Mouse (Mus musculus) heart, embryonic 11.5 days (tissue): ENCODE results near the gene Ecd. TPM values are rescaled to one million over a fixed set of nuclear protein-coding genes. Genes with fewer than 3 reads are reported as not detected.
A peak's percentile ranks its signal among the peaks of the same experiment; 100 is the strongest.
"Not testable (repeated sequence)": the region's sequence is repeated elsewhere in the genome, so short reads cannot be mapped to it uniquely, and the experiment has no call there.

Experiments used
- ATAC-seq: fragments of 200-750 bp; cut with Nextera tagmentation; replicated peaks from 2 replicates; pipeline ENCODE4 v1.8.0; 2017; ENCODE audit warnings: moderate library complexity; ENCODE audit not compliant: insufficient number of reproducible peaks, low FRiP score, low TSS enrichment
- H3K27ac ChIP-seq: fragments of 300-500 bp; sonication (generic); 2 replicates; pipeline ENCODE4 v1.5.1; 2014; ENCODE audit warnings: mild to moderate bottlenecking, low read depth, low read length
- H3K27me3 ChIP-seq: fragments of 300-500 bp; sonication (generic); 2 replicates; pipeline ENCODE4 v1.6.1; 2014; ENCODE audit warnings: mild to moderate bottlenecking, low read length, mixed read lengths; ENCODE audit not compliant: control insufficient read depth, insufficient read depth
- H3K36me3 ChIP-seq: fragments of 300-500 bp; sonication (generic); 2 replicates; pipeline ENCODE4 v1.6.1; 2014; ENCODE audit warnings: mild to moderate bottlenecking, low read length, moderate library complexity, mixed read lengths; ENCODE audit not compliant: control insufficient read depth, insufficient read depth
- H3K4me1 ChIP-seq: fragments of 300-500 bp; sonication (generic); 2 replicates; pipeline ENCODE4 v1.6.1; 2014; ENCODE audit warnings: low read length; ENCODE audit not compliant: control insufficient read depth, insufficient read depth
- H3K4me2 ChIP-seq: fragments of 300-500 bp; sonication (generic); 2 replicates; pipeline ENCODE4 v1.6.1; 2014; ENCODE audit warnings: mild to moderate bottlenecking, moderate library complexity
- H3K4me3 ChIP-seq: fragments of 300-500 bp; sonication (generic); 2 replicates; pipeline ENCODE4 v1.5.1; 2014; ENCODE audit warnings: low read depth, low read length
- H3K9ac ChIP-seq: fragments of 300-500 bp; sonication (generic); 2 replicates; pipeline ENCODE4 v1.6.1; 2014; ENCODE audit warnings: mild to moderate bottlenecking, low read depth, low read length, moderate library complexity
- H3K9me3 ChIP-seq: fragments of 300-500 bp; sonication (generic); replicated peaks from 2 replicates; pipeline ENCODE4 v1.6.1; 2016; ENCODE audit warnings: low read length; ENCODE audit not compliant: control insufficient read depth
- WGBS: fragments of 180-500 bp; shearing (Covaris S2); extraction: QIAGEN DNeasy Blood & Tissue Kit; methylation state at CpG from one replicate; pipeline ENCODE4 v1.1.7; 2014; ENCODE audit not compliant: insufficient replicate concordance; 5-methylcytosine and 5-hydroxymethylcytosine counted together
- polyA plus RNA-seq: library from polyadenylated mRNA; unstranded; fragments of >200 nt; fragmentation: Nextera tagmentation; extraction: Ambion mirVana; gene quantifications from 2 replicates; pipeline ENCODE4 v1.2.1, GENCODE M21; 2014

Gene Ecd
- polyA plus RNA-seq, 1 experiment from 2014 or later, result 43.7 TPM

GRCm38 (mm10) chr14:20305085-20305484 is 42.8 kb downstream of the Ecd start:
- not testable (repeated sequence) for H3K4me2 ChIP-seq, H3K9ac ChIP-seq, H3K4me1 ChIP-seq, ATAC-seq, H3K27me3 ChIP-seq, H3K36me3 ChIP-seq, H3K4me3 ChIP-seq, H3K9me3 ChIP-seq, H3K27ac ChIP-seq
- WGBS, result 73% methylated on average over 2 of the region's 2 CpGs

- WGBS, result 81% methylated on average over 3 of the region's 3 CpGs
- 0 out of 2 replicates have a peak, but pooled peaks cover 2% of the 10 kb centered on the region for H3K4me1 ChIP-seq
- ATAC-seq, result no peak
- H3K4me3 ChIP-seq, result no peak overlapping the region
- H3K4me2 ChIP-seq, result no peak overlapping the region
- no peak overlapping the region for H3K27ac ChIP-seq
- no peaks in the 10 kb centered on the region for H3K36me3 ChIP-seq
- no peak overlapping the region for H3K9ac ChIP-seq
- no peaks in the 10 kb centered on the region for H3K27me3 ChIP-seq
- H3K9me3 ChIP-seq, result no peaks in the 10 kb centered on the region
Observed at GRCm38 (mm10) chr14:20298131-20298530, 49.8 kb downstream of the Ecd start.

GRCm38 (mm10) chr14:20297616-20298015 is 50.3 kb downstream of the Ecd start:
- no peak for ATAC-seq
- Histone ChIP-seq H3K9ac (no peak overlapping the region), H3K9me3 (no peaks in the 10 kb centered on the region), H3K36me3 (no peaks in the 10 kb centered on the region), H3K4me2 (no peak overlapping the region), H3K4me1 (0 out of 2 replicates have a peak, but pooled peaks cover 2% of the 10 kb centered on the region), H3K4me3 (no peak overlapping the region), H3K27ac (no peak overlapping the region), H3K27me3 (no peaks in the 10 kb centered on the region)
- WGBS, result 84% methylated on average over 3 of the region's 3 CpGs

- Histone ChIP-seq H3K36me3 (no peaks in the 10 kb centered on the region), H3K27ac (no peak overlapping the region), H3K9me3 (no peaks in the 10 kb centered on the region), H3K4me1 (0 out of 2 replicates have a peak, but pooled peaks cover 2% of the 10 kb centered on the region), H3K4me3 (peak overlapping the region; percentile 65), H3K4me2 (peak overlapping the region; percentile 72), H3K9ac (peak overlapping the region; percentile 75), H3K27me3 (no peaks in the 10 kb centered on the region)
- WGBS, result 49% methylated on average over 8 of the region's 8 CpGs
- ATAC-seq, result no peak
Observed at GRCm38 (mm10) chr14:20294947-20295346, 53.0 kb downstream of the Ecd start.

- Histone ChIP-seq H3K36me3 (no peaks in the 10 kb centered on the region), H3K9me3 (no peaks in the 10 kb centered on the region), H3K27me3 (no peaks in the 10 kb centered on the region), H3K9ac (peak within 1 kb of the TSS; percentile 75), H3K4me2 (peak within 1 kb of the TSS; percentile 72), H3K27ac (no peak within 1 kb of the TSS), H3K4me1 (0 out of 2 replicates have a peak, but pooled peaks cover 2% of the 10 kb centered on the region), H3K4me3 (peak within 1 kb of the TSS; percentile 65)
- WGBS, result 22% methylated on average over 14 of the region's 14 CpGs
- ATAC-seq, result peak; percentile 90
Observed at GRCm38 (mm10) chr14:20294117-20294892, 53.6 kb downstream of the Ecd start, which contains the start of gene Nudt13. Gene Nudt13, plus strand, starts transcription at chr14:20294697.

- Histone ChIP-seq H3K27me3 (no peaks in the 10 kb centered on the region), H3K27ac (no peak overlapping the region), H3K4me2 (no peak overlapping the region), H3K9ac (no peak overlapping the region), H3K4me1 (0 out of 2 replicates have a peak, but pooled peaks cover 2% of the 10 kb centered on the region), H3K9me3 (no peaks in the 10 kb centered on the region), H3K4me3 (no peak overlapping the region), H3K36me3 (no peaks in the 10 kb centered on the region)
- no peak for ATAC-seq
- 50% methylated on average over 4 of the region's 4 CpGs for WGBS
Observed at GRCm38 (mm10) chr14:20291391-20291790, 56.5 kb downstream of the Ecd start.

Other genes starting within 250 kb of the Ecd start
- gene Saysd1, start 209.6 kb downstream of the Ecd start, polyA plus RNA-seq, result 8.4 and 8.6 TPM in 2 replicates
- 2.2 and 2.9 TPM in 2 replicates for gene Kcnk5, start 166.3 kb downstream of the Ecd start, polyA plus RNA-seq
- not detected in 2 replicates for gene Kcnk16, start 78.9 kb downstream of the Ecd start, polyA plus RNA-seq
- 9.0 and 9.8 TPM in 2 replicates for gene Nudt13, start 53.4 kb downstream of the Ecd start, polyA plus RNA-seq
- 27.5 and 33.2 TPM in 2 replicates for gene Fam149b, start within 50 bp of the Ecd start, polyA plus RNA-seq
- 76.4 and 104 TPM in 2 replicates for gene Dnajc9, start 40.8 kb upstream of the Ecd start, polyA plus RNA-seq
- gene Mrps16, start 45.5 kb upstream of the Ecd start, polyA plus RNA-seq, result 93.3 and 97.9 TPM in 2 replicates
- 0.21 TPM in 1 of 2 replicates, not detected in the other for gene Cfap70, start 104.1 kb upstream of the Ecd start, polyA plus RNA-seq
- gene Anxa7, start 132.0 kb upstream of the Ecd start, polyA plus RNA-seq, result 38.1 and 42.5 TPM in 2 replicates
- 0.62 and 1.1 TPM in 2 replicates for gene Mss51, start 148.8 kb upstream of the Ecd start, polyA plus RNA-seq
- 43.1 and 46.8 TPM in 2 replicates for gene Ppp3cb, start 198.5 kb upstream of the Ecd start, polyA plus RNA-seq